ENCODE assay signal across 11 mouse cellular contexts in genomic region chr17:84163066-84163785, GRCm38 (mm10). TPM values are rescaled to one million over a fixed set of nuclear protein-coding genes. Genes with fewer than 3 reads are reported as not detected.
DNase-seq lines count a peak whose midpoint lies in the region; ATAC-seq and TF ChIP-seq lines count a peak whose summit lies in the region.
"Had no signal": no experiment of that assay in that cellular context is flagged by ENCODE, and none has a peak within 500 bp of the region (broad histone marks: within the 10 kb centered on the region; RNA-seq: fewer than 3 reads in every experiment).

No protein-coding gene starts in this region.

- no peaks in the 10 kb centered on the region for H3K36me3 ChIP-seq in hindbrain, embryonic 10.5 days
- no peaks in the 10 kb centered on the region for H3K36me3 ChIP-seq in hindbrain, postnatal 0 days (ENCODE audit: insufficient read depth, low read length)
- no peaks in the 10 kb centered on the region for H3K36me3 ChIP-seq in limb, embryonic 13.5 days

- TF ChIP-seq CTCF in hindbrain, postnatal 0 days (IDR thresholded peaks at IDR 0.05; ENCODE audit: low read depth), result no peak

- H3K4me2 ChIP-seq in hindbrain, postnatal 0 days (ENCODE audit: low read depth, low read length), result no peak overlapping the region
- no peak overlapping the region for H3K4me2 ChIP-seq in limb, embryonic 13.5 days (replicated peaks)

- peak overlapping the region; percentile 26; the same call in 1 of the 2 replicates for H3K27ac ChIP-seq in hindbrain, embryonic 10.5 days
- H3K27ac ChIP-seq in hindbrain, postnatal 0 days, result no peak overlapping the region
- H3K27ac ChIP-seq in limb, embryonic 13.5 days, result 0 out of 2 replicates have a peak overlapping the region, but pooled peaks have one; percentile 24
- H3K27ac ChIP-seq: macrophage had no signal

- H3K27me3 ChIP-seq in hindbrain, embryonic 10.5 days (ENCODE audit: insufficient read depth, poor library complexity, severe bottlenecking), result peaks cover 7% of the 10 kb centered on the region
- no peaks in the 10 kb centered on the region for H3K27me3 ChIP-seq in hindbrain, postnatal 0 days (ENCODE audit: insufficient read depth, low read length)
- H3K27me3 ChIP-seq in limb, embryonic 13.5 days, result peaks cover 3% of the 10 kb centered on the region; the same call in 1 of the 2 replicates

- WGBS in hindbrain, embryonic 10.5 days, result 87% methylated on average over 12 of the region's 12 CpGs
- WGBS in hindbrain, postnatal 0 days, result 85% methylated on average over 12 of the region's 12 CpGs
- 58% methylated on average over 12 of the region's 12 CpGs for WGBS in limb, embryonic 13.5 days

- no peak for ATAC-seq in hindbrain, postnatal 0 days
- ATAC-seq in limb, embryonic 13.5 days (ENCODE audit: low FRiP score, low read depth), result no peak
- ATAC-seq: forebrain, embryonic 16.5 days had no signal

- no peak overlapping the region for H3K4me3 ChIP-seq in hindbrain, embryonic 10.5 days
- H3K4me3 ChIP-seq in hindbrain, postnatal 0 days (ENCODE audit: low read length), result no peak overlapping the region
- no peak overlapping the region for H3K4me3 ChIP-seq in limb, embryonic 13.5 days

- no peak for DNase-seq in hindbrain, embryonic 10.5 days (ENCODE audit: low spot score)
- DNase-seq in hindbrain, postnatal 0 days (ENCODE audit: low spot score), result no peak
- DNase-seq in testis, postnatal 10 days (ENCODE audit: low spot score), result peak; percentile 38
- DNase-seq in testis, postnatal 14 days (ENCODE audit: low spot score), result no peak
- DNase-seq in thymus, postnatal 4 days, result peak; percentile 65
- DNase-seq in layer of hippocampus, postnatal 14 days (ENCODE audit: low spot score in 2 of 2), result no peak
- DNase-seq: adrenal gland, postnatal 36 days; cerebellum, postnatal 14 days had no signal

- no peaks in the 10 kb centered on the region for H3K9me3 ChIP-seq in hindbrain, embryonic 10.5 days
- no peaks in the 10 kb centered on the region for H3K9me3 ChIP-seq in hindbrain, postnatal 0 days (ENCODE audit: low read length)
- no peaks in the 10 kb centered on the region for H3K9me3 ChIP-seq in limb, embryonic 13.5 days

- H3K4me1 ChIP-seq in hindbrain, embryonic 10.5 days (replicated peaks), result peaks cover 33% of the 10 kb centered on the region
- H3K4me1 ChIP-seq in hindbrain, postnatal 0 days (ENCODE audit: insufficient read depth, low read length), result no peaks in the 10 kb centered on the region
- peaks cover 32% of the 10 kb centered on the region for H3K4me1 ChIP-seq in limb, embryonic 13.5 days

- H3K9ac ChIP-seq in hindbrain, postnatal 0 days (replicated peaks; ENCODE audit: low read length), result no peak overlapping the region
- H3K9ac ChIP-seq in limb, embryonic 13.5 days, result no peak overlapping the region

RNA-seq across cellular contexts. Expression of gene Zfp36l2, which starts 24.5 kb away (rescaled TPM):
- 9.3 and 9.9 TPM in 2 replicates for polyA plus RNA-seq in hindbrain, embryonic 10.5 days (2016; fragmentation: Nextera tagmentation; extraction: Ambion mirVana)
- 13.3 and 16.7 TPM in 2 replicates for total RNA-seq in hindbrain, postnatal 0 days (2014; rRNA removed)
- polyA plus RNA-seq in hindbrain, postnatal 0 days (2015; fragmentation: Nextera tagmentation; extraction: Ambion mirVana), result 5.4 and 5.5 TPM in 2 replicates
- 18.7 and 19.7 TPM in 2 replicates for polyA plus RNA-seq in limb, embryonic 13.5 days (2015; fragmentation: Nextera tagmentation; extraction: Ambion mirVana)
- 10 to 100 TPM; 22.7 to 29.5 TPM for total RNA-seq in layer of hippocampus, postnatal 14 days (2021)

Comparison
In these comparisons a context has a peak if more than half of its experiments do, and no peak if none do; other contexts are left out.
1. DNase-seq: peak in testis, postnatal 10 days (single experiment) and thymus, postnatal 4 days (single experiment); none in hindbrain, embryonic 10.5 days (single experiment), hindbrain, postnatal 0 days (single experiment), testis, postnatal 14 days (single experiment) and layer of hippocampus, postnatal 14 days (0 of 2).